Mouse (Mus musculus): ENCODE data around the gene Foxk1. TPM values are rescaled to one million over a fixed set of nuclear protein-coding genes. Genes with fewer than 3 reads are reported as not detected.

Foxk1 gene
- polyA plus RNA-seq, 1 experiment, result 19.4 TPM

GRCm38 (mm10) chr5:142500918-142501317 lies 99.6 kb downstream of the Foxk1 start:
- H3K4me3 ChIP-seq (ENCODE audit: insufficient read depth, low read length), result no peak overlapping the region
- H3K4me1 ChIP-seq (ENCODE audit: control insufficient read depth, insufficient read depth, low read length), result peaks cover 2% of the 10 kb centered on the region; the same call in 1 of the 2 replicates
- TF ChIP-seq POLR2A (IDR thresholded peaks at IDR 0.05; ENCODE audit: extremely low read depth, insufficient read depth, low read length) (no peak), CTCF (IDR thresholded peaks at IDR 0.05; ENCODE audit: extremely low read depth, insufficient read depth, low read length) (no peak)
- no peak overlapping the region for H3K27ac ChIP-seq (ENCODE audit: insufficient read depth, low read length)

GRCm38 (mm10) chr5:142502414-142502813 lies 101.1 kb downstream of the Foxk1 start:
- H3K4me3 ChIP-seq (ENCODE audit: insufficient read depth, low read length), result no peak overlapping the region
- TF ChIP-seq CTCF (IDR thresholded peaks at IDR 0.05; ENCODE audit: extremely low read depth, insufficient read depth, low read length), result peak; percentile 93
- no peak for TF ChIP-seq POLR2A (IDR thresholded peaks at IDR 0.05; ENCODE audit: extremely low read depth, insufficient read depth, low read length)
- H3K4me1 ChIP-seq (ENCODE audit: control insufficient read depth, insufficient read depth, low read length), result peaks cover 2% of the 10 kb centered on the region; the same call in 1 of the 2 replicates
- H3K27ac ChIP-seq (ENCODE audit: insufficient read depth, low read length), result no peak overlapping the region

- H3K4me3 ChIP-seq (ENCODE audit: insufficient read depth, low read length), result no peak overlapping the region
- H3K27ac ChIP-seq (ENCODE audit: insufficient read depth, low read length), result no peak overlapping the region
- no peak for TF ChIP-seq CTCF (IDR thresholded peaks at IDR 0.05; ENCODE audit: extremely low read depth, insufficient read depth, low read length)
- no peak for TF ChIP-seq POLR2A (IDR thresholded peaks at IDR 0.05; ENCODE audit: extremely low read depth, insufficient read depth, low read length)
- peaks cover 2% of the 10 kb centered on the region; the same call in 1 of the 2 replicates for H3K4me1 ChIP-seq (ENCODE audit: control insufficient read depth, insufficient read depth, low read length)
Measured at GRCm38 (mm10) chr5:142504175-142504574, 102.9 kb downstream of the Foxk1 start.

GRCm38 (mm10) chr5:142505695-142506423 lies 104.6 kb downstream of the Foxk1 start:
- no peak overlapping the region for H3K27ac ChIP-seq (ENCODE audit: insufficient read depth, low read length)
- peaks cover 2% of the 10 kb centered on the region; the same call in 1 of the 2 replicates for H3K4me1 ChIP-seq (ENCODE audit: control insufficient read depth, insufficient read depth, low read length)
- H3K4me3 ChIP-seq (ENCODE audit: insufficient read depth, low read length), result no peak overlapping the region
- no peak for TF ChIP-seq POLR2A (IDR thresholded peaks at IDR 0.05; ENCODE audit: extremely low read depth, insufficient read depth, low read length)
- TF ChIP-seq CTCF (IDR thresholded peaks at IDR 0.05; ENCODE audit: extremely low read depth, insufficient read depth, low read length), result peak; percentile 48

- TF ChIP-seq POLR2A (IDR thresholded peaks at IDR 0.05; ENCODE audit: extremely low read depth, insufficient read depth, low read length), result no peak
- no peak for TF ChIP-seq CTCF (IDR thresholded peaks at IDR 0.05; ENCODE audit: extremely low read depth, insufficient read depth, low read length)
- Histone ChIP-seq H3K4me3 (ENCODE audit: insufficient read depth, low read length) (no peak overlapping the region), H3K4me1 (ENCODE audit: control insufficient read depth, insufficient read depth, low read length) (peaks cover 2% of the 10 kb centered on the region; the same call in 1 of the 2 replicates), H3K27ac (ENCODE audit: insufficient read depth, low read length) (no peak overlapping the region)
Measured at GRCm38 (mm10) chr5:142509141-142510060, 108.1 kb downstream of the Foxk1 start.

- no peak overlapping the region for H3K4me3 ChIP-seq (ENCODE audit: insufficient read depth, low read length)
- no peak overlapping the region for H3K27ac ChIP-seq (ENCODE audit: insufficient read depth, low read length)
- H3K4me1 ChIP-seq (ENCODE audit: control insufficient read depth, insufficient read depth, low read length), result peaks cover 2% of the 10 kb centered on the region; the same call in 1 of the 2 replicates
- TF ChIP-seq CTCF (IDR thresholded peaks at IDR 0.05; ENCODE audit: extremely low read depth, insufficient read depth, low read length) (no peak), POLR2A (IDR thresholded peaks at IDR 0.05; ENCODE audit: extremely low read depth, insufficient read depth, low read length) (no peak)
Measured at GRCm38 (mm10) chr5:142510061-142510414, 108.7 kb downstream of the Foxk1 start.

Other genes with a start within 250 kb of the Foxk1 start
- 31.5 and 32.5 TPM in 2 replicates for gene Ap5z1, start 62.4 kb downstream of the Foxk1 start, polyA plus RNA-seq (2012; rRNA removed)
- 0.30 and 0.31 TPM in 2 replicates for gene Papolb, start 128.6 kb downstream of the Foxk1 start, polyA plus RNA-seq (2012; rRNA removed)
- 16.5 and 17.7 TPM in 2 replicates for gene Radil, start 149.6 kb downstream of the Foxk1 start, polyA plus RNA-seq (2012; rRNA removed)
- gene Mmd2, start 207.3 kb downstream of the Foxk1 start, polyA plus RNA-seq (2012; rRNA removed), result 96.9 and 99.1 TPM in 2 replicates
- gene Wipi2, start 226.2 kb downstream of the Foxk1 start, polyA plus RNA-seq (2012; rRNA removed), result 72.2 and 74.3 TPM in 2 replicates

All from cortical plate, adult 2 months (tissue).